In genomic region chr1:88199996-88200395, GRCm38 (mm10) we compare ENCODE assay signal across 27 mouse cellular contexts. TPM values are rescaled to one million over a fixed set of nuclear protein-coding genes. Genes with fewer than 3 reads are reported as not detected.
DNase-seq lines count a peak whose midpoint lies in the region; ATAC-seq lines count a peak whose summit lies in the region.
"Had no signal": no experiment of that assay in that cellular context is flagged by ENCODE, and none has a peak within 500 bp of the region (broad histone marks: within the 10 kb centered on the region; RNA-seq: fewer than 3 reads in every experiment).

No protein-coding gene starts in this region.

- no peaks in the 10 kb centered on the region; the same call in 1 of the 2 replicates for H3K27me3 ChIP-seq in midbrain, embryonic 11.5 days (ENCODE audit: control insufficient read depth, insufficient read depth, low read length)
- H3K27me3 ChIP-seq: embryonic facial prominence, embryonic 15.5 days; hindbrain, embryonic 12.5 days; lung, embryonic 15.5 days; midbrain, embryonic 15.5 days had no signal

- H3K4me2 ChIP-seq in midbrain, embryonic 11.5 days = no peak overlapping the region
- H3K4me2 ChIP-seq: embryonic facial prominence, embryonic 15.5 days; heart, embryonic 13.5 days; hindbrain, embryonic 12.5 days; liver, embryonic 15.5 days; lung, embryonic 15.5 days; midbrain, embryonic 15.5 days; neural tube, embryonic 12.5 days had no signal

- no peak for DNase-seq in cerebellum, postnatal 4 days (ENCODE audit: low spot score in 2 of 2)
- peak; percentile 1 for DNase-seq in retina, postnatal 1 day
- no peak for DNase-seq in retina, embryonic 14.5 days (ENCODE audit: low spot score)
- peak; percentile 48 to 62 for DNase-seq in cerebellum, postnatal 14 days
- DNase-seq in thymus, postnatal 25 days = no peak
- DNase-seq in midbrain, embryonic 11.5 days (ENCODE audit: low spot score, missing footprints) = no peak
- DNase-seq: adrenal gland, postnatal 25 days; gastrocnemius, postnatal 14 days; heart, adult 2 months; liver; lung, postnatal 36 days; thymus, postnatal 14 days had no signal

- WGBS in midbrain, embryonic 11.5 days = 73% methylated on average over 2 of the region's 2 CpGs

- no peaks in the 10 kb centered on the region for H3K4me1 ChIP-seq in midbrain, embryonic 11.5 days (ENCODE audit: control insufficient read depth, insufficient read depth, low read length)
- H3K4me1 ChIP-seq: lung, embryonic 15.5 days; megakaryocyte, embryonic 14.5 days; neural tube, embryonic 12.5 days had no signal

- peak; percentile 85 for ATAC-seq in cerebellum, adult (ENCODE audit: insufficient number of reproducible peaks, low FRiP score, low TSS enrichment)
- ATAC-seq in midbrain, embryonic 11.5 days (ENCODE audit: low FRiP score) = no peak
- ATAC-seq: forebrain, embryonic 14.5 days; intestine, postnatal 0 days; midbrain, embryonic 15.5 days had no signal

- no peaks in the 10 kb centered on the region for H3K36me3 ChIP-seq in midbrain, embryonic 11.5 days (ENCODE audit: control insufficient read depth, insufficient read depth, low read length)
- H3K36me3 ChIP-seq: embryonic facial prominence, embryonic 15.5 days; heart, embryonic 13.5 days; hindbrain, embryonic 12.5 days; limb, embryonic 10.5 days; liver, embryonic 15.5 days; lung, embryonic 15.5 days; midbrain, embryonic 15.5 days; neural tube, embryonic 12.5 days had no signal

- H3K9me3 ChIP-seq in midbrain, embryonic 11.5 days (ENCODE audit: control insufficient read depth, low read length) = no peaks in the 10 kb centered on the region
- H3K9me3 ChIP-seq: embryonic facial prominence, embryonic 15.5 days; heart, embryonic 13.5 days; hindbrain, embryonic 12.5 days; limb, embryonic 10.5 days; liver, embryonic 15.5 days; lung, embryonic 15.5 days; midbrain, embryonic 15.5 days; neural tube, embryonic 12.5 days had no signal

- H3K27ac ChIP-seq in midbrain, embryonic 11.5 days (ENCODE audit: low read depth, low read length) = no peak overlapping the region
- H3K27ac ChIP-seq: embryonic facial prominence, embryonic 15.5 days; heart, adult 2 months; heart, embryonic 13.5 days; hindbrain, embryonic 12.5 days; left cerebral cortex, adult 2 months; limb, embryonic 10.5 days; liver, embryonic 15.5 days; lung, embryonic 15.5 days; midbrain, embryonic 15.5 days; neural tube, embryonic 12.5 days had no signal

- H3K4me3 ChIP-seq in midbrain, embryonic 11.5 days (ENCODE audit: low read depth, low read length) = no peak overlapping the region
- H3K4me3 ChIP-seq: embryonic facial prominence, embryonic 15.5 days; heart, adult 2 months; heart, embryonic 13.5 days; hindbrain, embryonic 12.5 days; left cerebral cortex, adult 2 months; limb, embryonic 10.5 days; liver, embryonic 15.5 days; lung, embryonic 15.5 days; megakaryocyte, embryonic 14.5 days; midbrain, embryonic 15.5 days; neural tube, embryonic 12.5 days had no signal

- no peak overlapping the region for H3K9ac ChIP-seq in midbrain, embryonic 11.5 days (ENCODE audit: low read length)
- H3K9ac ChIP-seq: embryonic facial prominence, embryonic 15.5 days; heart, embryonic 13.5 days; hindbrain, embryonic 12.5 days; liver, embryonic 15.5 days; lung, embryonic 15.5 days; midbrain, embryonic 15.5 days; neural tube, embryonic 12.5 days had no signal

RNA-seq across cellular contexts. Expression of gene Ugt1a2, which starts 0.4 kb away (rescaled TPM):
- polyA plus RNA-seq in midbrain, embryonic 11.5 days (2014; fragmentation: Nextera tagmentation; extraction: Ambion mirVana) = not detected in 2 replicates
- polyA plus RNA-seq: embryonic facial prominence, embryonic 15.5 days; forebrain, embryonic 14.5 days; heart, adult 2 months; heart, embryonic 13.5 days; limb, embryonic 10.5 days; midbrain, embryonic 15.5 days; neural tube, embryonic 12.5 days had no signal

RNA-seq across cellular contexts. Expression of gene Dnajb3, which starts 5.6 kb away (rescaled TPM):
- polyA plus RNA-seq in midbrain, embryonic 11.5 days (2014; fragmentation: Nextera tagmentation; extraction: Ambion mirVana) = 13.4 and 15.4 TPM in 2 replicates

RNA-seq across cellular contexts. Expression of gene Ugt1a1, which starts 11.8 kb away (rescaled TPM):
- not detected in 2 replicates for polyA plus RNA-seq in midbrain, embryonic 11.5 days (2014; fragmentation: Nextera tagmentation; extraction: Ambion mirVana)
- polyA plus RNA-seq: forebrain, embryonic 14.5 days; heart, adult 2 months; heart, embryonic 13.5 days; hindbrain, embryonic 12.5 days; limb, embryonic 10.5 days; midbrain, embryonic 15.5 days; neural tube, embryonic 12.5 days had no signal

RNA-seq across cellular contexts. Expression of gene Mroh2a, which starts 26.8 kb away (rescaled TPM):
- polyA plus RNA-seq in midbrain, embryonic 11.5 days (2014; fragmentation: Nextera tagmentation; extraction: Ambion mirVana) = 1.6 and 1.7 TPM in 2 replicates

RNA-seq across cellular contexts. Expression of gene Ugt1a5, which starts 34.2 kb away (rescaled TPM):
- not detected in 2 replicates for polyA plus RNA-seq in midbrain, embryonic 11.5 days (2014; fragmentation: Nextera tagmentation; extraction: Ambion mirVana)
- polyA plus RNA-seq: embryonic facial prominence, embryonic 15.5 days; forebrain, embryonic 14.5 days; heart, adult 2 months; heart, embryonic 13.5 days; hindbrain, embryonic 12.5 days; intestine, postnatal 0 days; limb, embryonic 10.5 days; liver, embryonic 15.5 days; lung, embryonic 15.5 days; midbrain, embryonic 15.5 days; neural tube, embryonic 12.5 days; spleen, adult 2 months; stomach, embryonic 14.5 days had no signal

Comparison
In these comparisons a context has a peak if more than half of its experiments do, and no peak if none do; other contexts are left out.
1. DNase-seq: peak in retina, postnatal 1 day (single experiment) and cerebellum, postnatal 14 days (2 of 2); none in cerebellum, postnatal 4 days (0 of 2), retina, embryonic 14.5 days (single experiment), thymus, postnatal 25 days (single experiment) and midbrain, embryonic 11.5 days (single experiment).